Mouse (Mus musculus) G1E (cell line): ENCODE measurements around the gene Lrba.

Experiments
- CTCF ChIP-seq: IDR thresholded peaks from 2 replicates; pipeline ENCODE4 v1.5.1; 2012; ENCODE audit warnings: low read depth, low read length, inconsistent platforms, mixed read lengths
- GATA2 ChIP-seq: IDR thresholded peaks from 2 replicates; pipeline ENCODE4 v1.6.1; 2012; ENCODE audit warnings: low read depth, low read length, inconsistent platforms, borderline replicate concordance

DNA sequence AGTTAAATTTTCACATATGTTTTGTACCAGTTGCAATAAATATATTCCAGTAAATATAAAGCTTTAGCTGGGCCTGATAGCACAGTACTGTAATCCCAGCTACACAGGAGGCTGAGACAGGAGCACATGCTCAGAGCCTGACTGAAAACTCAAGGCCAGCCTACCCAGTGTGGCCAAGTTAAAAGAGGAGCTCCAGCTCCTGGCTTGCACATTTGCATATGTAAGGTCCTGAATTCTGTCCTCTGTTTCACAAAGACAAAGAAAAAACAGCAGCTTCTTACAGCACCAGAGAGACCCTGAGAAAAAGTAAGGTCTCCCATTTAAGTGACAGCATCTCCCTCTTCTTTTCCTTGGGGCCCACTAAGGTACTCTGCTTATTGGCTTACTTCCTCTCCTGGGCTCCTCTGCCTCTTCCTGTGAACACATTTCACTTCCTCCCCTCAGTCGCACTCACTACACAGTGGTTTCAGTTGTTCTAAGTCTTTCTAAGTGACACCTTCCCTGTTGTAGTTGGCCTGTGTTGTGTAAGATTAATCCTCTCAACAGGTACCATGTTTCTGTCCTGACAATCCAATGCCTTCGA is 453.2 kb downstream of the Lrba start:
- no peak for TF ChIP-seq CTCF
- no peak for TF ChIP-seq GATA2
